Comparison of ENCODE assay signal across 8 mouse cellular contexts in the genomic region with DNA sequence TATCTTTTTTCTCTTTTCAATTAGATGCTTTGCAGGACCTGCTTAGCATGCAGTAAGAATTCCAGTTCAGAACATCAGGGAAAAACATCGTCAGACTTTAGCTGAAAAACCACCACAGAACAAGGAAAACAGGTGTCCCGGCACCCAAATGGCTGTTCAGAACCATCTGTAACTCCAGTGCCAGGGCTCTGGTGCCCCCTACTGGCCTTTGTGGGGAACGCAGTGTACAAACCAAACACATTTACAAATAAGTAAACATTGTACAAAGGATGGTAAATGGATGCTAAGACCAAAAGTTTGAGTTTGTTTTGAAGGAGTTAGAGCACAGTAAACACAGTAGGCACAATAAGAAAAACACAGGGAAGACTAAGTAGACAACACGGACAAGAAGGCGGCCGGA.
A peak's percentile ranks its signal among the peaks of the same experiment; 100 is the strongest.
DNase-seq lines count a peak whose midpoint lies in the region; ATAC-seq and TF ChIP-seq lines count a peak whose summit lies in the region.

No protein-coding gene starts in this region.

- no peak overlapping the region for H3K9ac ChIP-seq in liver, adult 2 months (ENCODE audit: low read depth, low read length)
- H3K9ac ChIP-seq in liver, embryonic 12.5 days = no peak overlapping the region
- H3K9ac ChIP-seq in forebrain, embryonic 16.5 days (replicated peaks; ENCODE audit: low read depth, low read length) = no peak overlapping the region

- peaks cover 33% of the 10 kb centered on the region for H3K36me3 ChIP-seq in liver, adult 2 months (ENCODE audit: control insufficient read depth, insufficient read depth, low read length)
- peaks cover 47% of the 10 kb centered on the region for H3K36me3 ChIP-seq in liver, embryonic 12.5 days
- H3K36me3 ChIP-seq in testis, adult 2 months (ENCODE audit: control insufficient read depth, insufficient read depth, low read length) = peaks cover 1% of the 10 kb centered on the region; the same call in 1 of the 2 replicates
- H3K36me3 ChIP-seq in forebrain, embryonic 16.5 days (ENCODE audit: control insufficient read depth, insufficient read depth) = peaks cover 5% of the 10 kb centered on the region; the same call in 1 of the 2 replicates

- no peak for ATAC-seq in liver, embryonic 12.5 days
- ATAC-seq in forebrain, embryonic 16.5 days = no peak

- H3K4me3 ChIP-seq in liver, adult 2 months (ENCODE audit: insufficient read depth, low read depth, low read length) = no peak overlapping the region
- H3K4me3 ChIP-seq in liver, embryonic 12.5 days = no peak overlapping the region
- no peak overlapping the region for H3K4me3 ChIP-seq in testis, adult 2 months (ENCODE audit: control insufficient read depth, low read depth, low read length)
- H3K4me3 ChIP-seq in forebrain, embryonic 16.5 days (replicated peaks; ENCODE audit: low read length) = no peak overlapping the region

- peak; percentile 73 for TF ChIP-seq CTCF in liver, adult 2 months (IDR thresholded peaks at IDR 0.05; ENCODE audit: low read depth, low read length)
- peak; percentile 85; the same call in 1 of the 2 replicates for TF ChIP-seq CTCF in testis, adult 2 months (IDR thresholded peaks at IDR 0.05; ENCODE audit: control insufficient read depth, insufficient read depth, insufficient replicate concordance, low read depth, low read length)

- DNase-seq in adrenal gland, postnatal 10 days = peak; percentile 22
- DNase-seq in adrenal gland, postnatal 36 days = no peak
- peak; percentile 16 for DNase-seq in liver, adult 2 months (ENCODE audit: extremely low read depth, low read depth, low spot score)
- peak; percentile 17 for DNase-seq in c-Kit-negative CD71-positive TER-119-positive erythroid progenitor cells, embryonic 14.5 days (ENCODE audit: low read depth, low spot score)
- no peak for DNase-seq in ovary, postnatal 36 days (ENCODE audit: low spot score)

- no peak overlapping the region for H3K4me2 ChIP-seq in liver, embryonic 12.5 days
- H3K4me2 ChIP-seq in forebrain, embryonic 16.5 days (ENCODE audit: low read length) = no peak overlapping the region

- H3K27ac ChIP-seq in liver, adult 2 months (replicated peaks; ENCODE audit: insufficient read depth, low read depth, low read length) = no peak overlapping the region
- no peak overlapping the region for H3K27ac ChIP-seq in liver, embryonic 12.5 days
- no peak overlapping the region for H3K27ac ChIP-seq in testis, adult 2 months (ENCODE audit: control insufficient read depth, insufficient read depth, low read depth, low read length)
- no peak overlapping the region for H3K27ac ChIP-seq in forebrain, embryonic 16.5 days (ENCODE audit: low read length)

- H3K79me2 ChIP-seq in liver, adult 2 months (ENCODE audit: control insufficient read depth, insufficient read depth, low read length) = no peaks in the 10 kb centered on the region

- no peak for TF ChIP-seq POLR2A in liver, adult 2 months (IDR thresholded peaks at IDR 0.05; ENCODE audit: extremely low read depth, insufficient read depth, low read length)
- TF ChIP-seq POLR2A in testis, adult 2 months (IDR thresholded peaks at IDR 0.05; ENCODE audit: control insufficient read depth, low read depth, low read length) = no peak

- 91% methylated on average over 6 of the region's 6 CpGs for WGBS in liver, adult 2 months
- WGBS in liver, embryonic 12.5 days (ENCODE audit: insufficient replicate concordance) = 82% methylated on average over 6 of the region's 6 CpGs
- 88% methylated on average over 6 of the region's 6 CpGs for WGBS in forebrain, embryonic 16.5 days

- H3K4me1 ChIP-seq in liver, adult 2 months (ENCODE audit: control insufficient read depth, insufficient read depth, low read length) = no peaks in the 10 kb centered on the region
- H3K4me1 ChIP-seq in liver, embryonic 12.5 days = no peaks in the 10 kb centered on the region
- peaks cover 3% of the 10 kb centered on the region for H3K4me1 ChIP-seq in testis, adult 2 months (ENCODE audit: control insufficient read depth, insufficient read depth, low read length)
- H3K4me1 ChIP-seq in forebrain, embryonic 16.5 days (replicated peaks; ENCODE audit: control insufficient read depth, insufficient read depth, low read length) = no peaks in the 10 kb centered on the region

- no peaks in the 10 kb centered on the region for H3K27me3 ChIP-seq in liver, adult 2 months (ENCODE audit: control insufficient read depth, insufficient read depth, low read length)
- H3K27me3 ChIP-seq in liver, embryonic 12.5 days (replicated peaks) = no peaks in the 10 kb centered on the region
- no peaks in the 10 kb centered on the region for H3K27me3 ChIP-seq in testis, adult 2 months (ENCODE audit: control insufficient read depth, insufficient read depth, low read length)
- H3K27me3 ChIP-seq in forebrain, embryonic 16.5 days (replicated peaks; ENCODE audit: control insufficient read depth, insufficient read depth, low read length) = no peaks in the 10 kb centered on the region

- no peaks in the 10 kb centered on the region for H3K9me3 ChIP-seq in liver, embryonic 12.5 days (replicated peaks)
- no peaks in the 10 kb centered on the region; the same call in 1 of the 2 replicates for H3K9me3 ChIP-seq in forebrain, embryonic 16.5 days (ENCODE audit: control insufficient read depth, low read length)

Comparison
In these comparisons a context has a peak if more than half of its experiments do, and no peak if none do; other contexts are left out.
1. DNase-seq: peak in adrenal gland, postnatal 10 days (single experiment), liver, adult 2 months (single experiment) and c-Kit-negative CD71-positive TER-119-positive erythroid progenitor cells, embryonic 14.5 days (single experiment); none in adrenal gland, postnatal 36 days (0 of 2) and ovary, postnatal 36 days (single experiment).